Mouse (Mus musculus) megakaryocyte, embryonic 14.5 days (primary cell): ENCODE measurements around the gene Peg10.

Experiments used
- FLI1 ChIP-seq: IDR thresholded peaks from 2 replicates; pipeline ENCODE4 v1.6.1; 2012; ENCODE audit warnings: low read length, inconsistent platforms, mixed read lengths
- GATA1 ChIP-seq: IDR thresholded peaks from 3 replicates; pipeline ENCODE4 v1.6.1; 2012; ENCODE audit warnings: mixed read lengths, low read length, inconsistent platforms, borderline replicate concordance

DNA sequence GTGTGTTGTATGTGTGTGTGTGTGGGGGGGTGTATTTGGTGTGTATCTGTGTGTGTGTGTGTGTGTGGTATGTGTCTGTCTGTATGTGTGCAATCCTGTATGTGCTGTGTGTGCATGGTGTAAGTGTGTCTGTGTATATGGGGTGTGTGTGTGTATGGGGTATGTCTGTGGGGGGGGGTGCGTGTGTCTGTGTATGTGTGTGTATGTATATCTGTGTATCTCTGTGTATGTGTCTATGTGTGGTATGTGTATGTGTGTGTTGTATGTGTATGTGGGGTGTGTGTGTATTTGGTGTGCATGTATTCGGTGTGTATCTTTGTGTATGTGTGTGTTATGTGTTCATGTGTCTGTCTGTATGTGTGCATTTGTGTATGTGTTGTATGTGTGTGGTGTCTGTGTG lies 30.9 kb upstream of the Peg10 start:
- TF ChIP-seq GATA1 (no peak), FLI1 (no peak)
